Mouse (Mus musculus): Measurements from ENCODE around the gene Hps4. TPM values are rescaled to one million over a fixed set of nuclear protein-coding genes. Genes with fewer than 3 reads are reported as not detected.
A peak's percentile ranks its signal among the peaks of the same experiment; 100 is the strongest.

The Hps4 gene
- polyA plus RNA-seq, 1 experiment = 43.5 TPM

- Histone ChIP-seq H3K4me1 (ENCODE audit: control insufficient read depth, insufficient read depth, low read length) (no peaks in the 10 kb centered on the region), H3K4me3 (ENCODE audit: insufficient read depth, low read depth, low read length) (no peak overlapping the region), H3K27ac (ENCODE audit: insufficient read depth, low read depth, low read length) (no peak overlapping the region), H3K36me3 (ENCODE audit: control insufficient read depth, insufficient read depth, low read length) (no peaks in the 10 kb centered on the region), H3K27me3 (replicated peaks; ENCODE audit: control insufficient read depth, insufficient read depth, low read length) (no peaks in the 10 kb centered on the region; the same call in 1 of the 2 replicates)
- DNase-seq = no peak
- WGBS = 61% methylated on average over 9 of the region's 9 CpGs
- no peak for TF ChIP-seq POLR2A (IDR thresholded peaks at IDR 0.05; ENCODE audit: low read depth, low read length)
- TF ChIP-seq CTCF (conservative IDR thresholded peaks at IDR 0.05; ENCODE audit: insufficient read depth, insufficient read length, low read depth, low read length) = no peak
Measured at GRCm38 (mm10) chr5:112389352-112389751, 46.5 kb downstream of the Hps4 start.

GRCm38 (mm10) chr5:112391002-112391401 lies 48.1 kb downstream of the Hps4 start:
- TF ChIP-seq CTCF (conservative IDR thresholded peaks at IDR 0.05; ENCODE audit: insufficient read depth, insufficient read length, low read depth, low read length) (no peak), POLR2A (IDR thresholded peaks at IDR 0.05; ENCODE audit: low read depth, low read length) (no peak)
- no peaks in the 10 kb centered on the region for H3K36me3 ChIP-seq (ENCODE audit: control insufficient read depth, insufficient read depth, low read length)
- H3K4me3 ChIP-seq (ENCODE audit: insufficient read depth, low read depth, low read length) = no peak overlapping the region
- H3K27ac ChIP-seq (ENCODE audit: insufficient read depth, low read depth, low read length) = no peak overlapping the region
- DNase-seq = no peak
- 69% methylated on average over 16 of the region's 16 CpGs for WGBS
- no peaks in the 10 kb centered on the region; the same call in 1 of the 2 replicates for H3K27me3 ChIP-seq (replicated peaks; ENCODE audit: control insufficient read depth, insufficient read depth, low read length)
- H3K4me1 ChIP-seq (ENCODE audit: control insufficient read depth, insufficient read depth, low read length) = no peaks in the 10 kb centered on the region

GRCm38 (mm10) chr5:112391676-112392323 lies 48.9 kb downstream of the Hps4 start:
- 79% methylated on average over 27 of the region's 27 CpGs for WGBS
- no peak overlapping the region for H3K27ac ChIP-seq (ENCODE audit: insufficient read depth, low read depth, low read length)
- no peaks in the 10 kb centered on the region; the same call in 1 of the 2 replicates for H3K27me3 ChIP-seq (replicated peaks; ENCODE audit: control insufficient read depth, insufficient read depth, low read length)
- H3K36me3 ChIP-seq (ENCODE audit: control insufficient read depth, insufficient read depth, low read length) = no peaks in the 10 kb centered on the region
- TF ChIP-seq POLR2A (IDR thresholded peaks at IDR 0.05; ENCODE audit: low read depth, low read length) = no peak
- no peak for TF ChIP-seq CTCF (conservative IDR thresholded peaks at IDR 0.05; ENCODE audit: insufficient read depth, insufficient read length, low read depth, low read length)
- no peaks in the 10 kb centered on the region for H3K4me1 ChIP-seq (ENCODE audit: control insufficient read depth, insufficient read depth, low read length)
- H3K4me3 ChIP-seq (ENCODE audit: insufficient read depth, low read depth, low read length) = no peak overlapping the region
- no peak for DNase-seq

DNA sequence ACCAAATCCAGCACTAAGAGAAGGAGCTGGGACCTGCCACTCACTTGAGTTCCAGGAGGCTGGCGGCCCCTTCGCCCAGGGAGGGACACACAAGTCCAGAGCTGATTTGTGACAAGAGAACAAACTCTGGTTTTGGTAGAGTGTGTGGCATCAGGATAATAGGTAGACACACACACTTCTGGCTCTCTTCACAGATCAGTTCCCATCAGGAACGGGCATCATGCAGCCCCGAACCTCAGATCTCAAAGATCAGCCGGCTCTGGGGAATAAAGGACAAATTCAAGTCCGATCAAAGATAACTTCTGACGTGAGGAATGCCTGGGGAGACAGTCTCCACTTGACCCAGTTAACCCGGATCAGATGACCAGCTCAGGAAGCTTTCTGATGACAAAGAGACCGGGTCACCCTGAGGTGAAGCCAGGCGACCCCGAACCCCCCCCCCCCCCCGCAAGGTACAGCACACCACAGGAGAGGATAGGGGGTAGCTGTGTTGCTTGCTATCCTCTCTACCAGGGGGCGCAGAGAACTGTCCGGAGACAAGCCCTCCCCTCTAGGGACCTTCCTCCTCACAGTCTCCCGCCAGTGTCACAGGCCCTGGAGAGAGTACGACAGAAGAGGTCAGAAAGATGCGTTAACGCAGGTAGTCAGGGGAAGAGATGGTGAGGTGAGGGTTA lies 51.0 kb downstream of the Hps4 start:
- no peak for DNase-seq
- no peak for TF ChIP-seq CTCF (conservative IDR thresholded peaks at IDR 0.05; ENCODE audit: insufficient read depth, insufficient read length, low read depth, low read length)
- no peak for TF ChIP-seq POLR2A (IDR thresholded peaks at IDR 0.05; ENCODE audit: low read depth, low read length)
- Histone ChIP-seq H3K27ac (ENCODE audit: insufficient read depth, low read depth, low read length) (no peak overlapping the region), H3K27me3 (replicated peaks; ENCODE audit: control insufficient read depth, insufficient read depth, low read length) (no peaks in the 10 kb centered on the region; the same call in 1 of the 2 replicates), H3K36me3 (ENCODE audit: control insufficient read depth, insufficient read depth, low read length) (no peaks in the 10 kb centered on the region), H3K4me1 (ENCODE audit: control insufficient read depth, insufficient read depth, low read length) (no peaks in the 10 kb centered on the region), H3K4me3 (ENCODE audit: insufficient read depth, low read depth, low read length) (no peak overlapping the region; the same call in 1 of the 2 replicates)
- 11% methylated on average over 18 of the region's 18 CpGs for WGBS

GRCm38 (mm10) chr5:112394415-112394763 lies 51.5 kb downstream of the Hps4 start:
- Histone ChIP-seq H3K27me3 (replicated peaks; ENCODE audit: control insufficient read depth, insufficient read depth, low read length) (no peaks in the 10 kb centered on the region; the same call in 1 of the 2 replicates), H3K4me3 (ENCODE audit: insufficient read depth, low read depth, low read length) (no peak overlapping the region; the same call in 1 of the 2 replicates), H3K36me3 (ENCODE audit: control insufficient read depth, insufficient read depth, low read length) (no peaks in the 10 kb centered on the region), H3K4me1 (ENCODE audit: control insufficient read depth, insufficient read depth, low read length) (no peaks in the 10 kb centered on the region), H3K27ac (ENCODE audit: insufficient read depth, low read depth, low read length) (no peak overlapping the region)
- no peak for TF ChIP-seq POLR2A (IDR thresholded peaks at IDR 0.05; ENCODE audit: low read depth, low read length)
- TF ChIP-seq CTCF (conservative IDR thresholded peaks at IDR 0.05; ENCODE audit: insufficient read depth, insufficient read length, low read depth, low read length) = no peak
- DNase-seq = no peak
- 2% methylated on average over 28 of the region's 28 CpGs for WGBS

DNA sequence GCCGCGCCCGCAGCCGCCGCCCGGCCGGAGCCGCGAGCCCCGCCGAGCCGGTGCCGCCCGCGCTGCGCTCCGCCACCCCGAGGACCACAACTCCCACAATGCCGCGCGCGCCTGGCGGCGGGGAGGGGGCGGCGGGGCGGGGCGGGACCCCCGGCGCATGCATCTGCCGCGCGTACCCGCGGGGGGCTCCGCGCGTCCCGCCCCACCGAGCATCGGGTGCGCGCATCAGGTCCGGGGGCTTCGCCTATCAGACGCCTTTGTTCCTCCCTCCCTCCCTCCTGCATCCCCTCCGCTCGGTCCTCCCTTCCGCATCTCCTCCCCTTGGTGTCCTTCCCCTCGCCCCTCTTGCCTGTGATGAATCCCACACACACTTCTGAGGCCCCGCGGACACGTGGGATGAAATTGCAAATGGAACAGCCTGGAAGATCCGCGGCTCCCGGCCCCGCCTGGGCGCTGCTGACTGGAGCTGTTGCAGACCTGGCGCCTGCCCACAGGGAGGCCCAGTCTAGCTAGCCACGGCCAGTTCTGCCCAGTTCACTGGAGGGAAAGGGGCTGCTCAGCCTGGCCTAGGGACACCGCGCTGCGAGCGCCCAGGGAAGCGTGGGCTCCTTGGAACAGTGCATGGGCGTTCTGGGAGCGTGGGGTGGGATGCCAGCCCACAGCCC lies 52.0 kb downstream of the Hps4 start, which contains the start of gene Asphd2:
Asphd2 (minus strand) TSS at position 88 of the 665 bp plus-strand sequence.
- WGBS = 5% methylated on average over 39 of the region's 67 CpGs
- no peaks in the 10 kb centered on the region for H3K36me3 ChIP-seq (ENCODE audit: control insufficient read depth, insufficient read depth, low read length)
- DNase-seq = no peak
- no peaks in the 10 kb centered on the region for H3K4me1 ChIP-seq (ENCODE audit: control insufficient read depth, insufficient read depth, low read length)
- TF ChIP-seq POLR2A (IDR thresholded peaks at IDR 0.05; ENCODE audit: low read depth, low read length) (no peak), CTCF (conservative IDR thresholded peaks at IDR 0.05; ENCODE audit: insufficient read depth, insufficient read length, low read depth, low read length) (no peak)
- no peaks in the 10 kb centered on the region; the same call in 1 of the 2 replicates for H3K27me3 ChIP-seq (replicated peaks; ENCODE audit: control insufficient read depth, insufficient read depth, low read length)
- H3K4me3 ChIP-seq (ENCODE audit: insufficient read depth, low read depth, low read length) = peak within 1 kb of the TSS; percentile 47
- H3K27ac ChIP-seq (ENCODE audit: insufficient read depth, low read depth, low read length) = no peak within 1 kb of the TSS

DNA sequence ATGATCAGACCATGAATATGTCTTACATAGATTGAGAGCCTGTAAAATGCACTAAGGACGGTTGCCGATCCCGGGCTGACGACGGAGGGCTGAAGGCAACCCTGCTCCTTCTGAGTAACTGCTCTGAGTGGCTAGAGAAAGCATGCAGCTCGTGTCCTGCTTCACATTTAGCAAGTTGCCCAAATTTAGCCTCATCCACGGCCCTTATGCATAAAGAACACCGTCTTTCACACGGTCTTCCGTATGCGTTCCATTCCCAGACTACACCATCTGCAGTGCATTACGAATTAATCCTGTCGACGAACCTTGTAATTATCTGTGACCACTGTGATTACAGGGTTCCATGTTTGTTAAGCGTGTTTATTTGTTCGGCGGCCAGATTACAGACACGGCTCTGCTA lies 53.2 kb downstream of the Hps4 start:
- TF ChIP-seq CTCF (conservative IDR thresholded peaks at IDR 0.05; ENCODE audit: insufficient read depth, insufficient read length, low read depth, low read length) (no peak), POLR2A (IDR thresholded peaks at IDR 0.05; ENCODE audit: low read depth, low read length) (no peak)
- Histone ChIP-seq H3K4me1 (ENCODE audit: control insufficient read depth, insufficient read depth, low read length) (no peaks in the 10 kb centered on the region), H3K27me3 (replicated peaks; ENCODE audit: control insufficient read depth, insufficient read depth, low read length) (no peaks in the 10 kb centered on the region; the same call in 1 of the 2 replicates), H3K4me3 (ENCODE audit: insufficient read depth, low read depth, low read length) (no peak overlapping the region), H3K27ac (ENCODE audit: insufficient read depth, low read depth, low read length) (no peak overlapping the region), H3K36me3 (ENCODE audit: control insufficient read depth, insufficient read depth, low read length) (no peaks in the 10 kb centered on the region)
- WGBS = 67% methylated on average over 18 of the region's 18 CpGs
- no peak for DNase-seq

Data from kidney, adult 2 months (tissue).